Mouse (Mus musculus) heart, embryonic 16.5 days (tissue): ENCODE results near the gene Pygl. TPM values are rescaled to one million over a fixed set of nuclear protein-coding genes. Genes with fewer than 3 reads are reported as not detected.

ENCODE experiments used
- polyA plus RNA-seq: library from polyadenylated mRNA; unstranded; fragments of >200 nt; fragmentation: Nextera tagmentation; extraction: Ambion mirVana; gene quantifications from 2 replicates; pipeline ENCODE4 v1.2.1, GENCODE M21; 2015

Gene Pygl
- polyA plus RNA-seq, 1 experiment from 2014 or later = 52.9 TPM

Other genes with a start within 250 kb of the Pygl start
- 1.8 and 4.4 TPM in 2 replicates for gene Sav1, start 244.5 kb downstream of the Pygl start, polyA plus RNA-seq
- 7.9 and 9.8 TPM in 2 replicates for gene Nin, start 117.8 kb downstream of the Pygl start, polyA plus RNA-seq
- not detected in 2 replicates for gene Abhd12b, start 77.3 kb downstream of the Pygl start, polyA plus RNA-seq
- gene Trim9, start 116.1 kb upstream of the Pygl start, polyA plus RNA-seq = 0.11 and 0.51 TPM in 2 replicates
- gene Tmx1, start 221.6 kb upstream of the Pygl start, polyA plus RNA-seq = 71.4 and 79.4 TPM in 2 replicates